Mouse (Mus musculus) layer of hippocampus, adult 9-11 months (tissue): Measurements from ENCODE around the gene Homez.

Source experiments
- DNase-seq: peaks from one replicate; pipeline ENCODE4 v3.0.0; 2022

Homez gene

GRCm38 (mm10) chr14:54870861-54871260, at the start of gene Homez:
Gene Homez, minus strand, starts transcription at chr14:54870961.
- no peak for DNase-seq

GRCm38 (mm10) chr14:54920076-54920685, 49.4 kb upstream of the Homez start:
- DNase-seq, result no peak

GRCm38 (mm10) chr14:54913343-54913742, 42.6 kb upstream of the Homez start:
- DNase-seq, result no peak

- peak; percentile 81 for DNase-seq
These were observed 42.1 kb upstream of the Homez start, which contains the start of gene Slc22a17 for GRCm38 (mm10) chr14:54912886-54913285. Gene Slc22a17, minus strand, starts transcription at chr14:54913132.

GRCm38 (mm10) chr14:54912109-54912850, 41.5 kb upstream of the Homez start:
- no peak for DNase-seq

GRCm38 (mm10) chr14:54908682-54909081, 37.9 kb upstream of the Homez start:
- DNase-seq, result no peak

- no peak for DNase-seq
These were observed 32.9 kb upstream of the Homez start for GRCm38 (mm10) chr14:54903641-54904040.

- DNase-seq, result peak; percentile 85
These were observed 29.6 kb upstream of the Homez start for GRCm38 (mm10) chr14:54900383-54900782.

- DNase-seq, result no peak
These were observed 26.7 kb upstream of the Homez start for GRCm38 (mm10) chr14:54897445-54897844.

- DNase-seq, result no peak
These were observed 23.8 kb upstream of the Homez start for GRCm38 (mm10) chr14:54894296-54895151.

GRCm38 (mm10) chr14:54893651-54894181, 23.0 kb upstream of the Homez start:
- DNase-seq, result peak; percentile 100

GRCm38 (mm10) chr14:54892200-54892599, 21.4 kb upstream of the Homez start, which contains the start of gene Pabpn1:
Gene Pabpn1, plus strand, starts transcription at chr14:54892500.
- DNase-seq, result no peak

- DNase-seq, result no peak
These were observed 14.5 kb upstream of the Homez start for GRCm38 (mm10) chr14:54885309-54885708.

- DNase-seq, result no peak
These were observed 13.4 kb upstream of the Homez start for GRCm38 (mm10) chr14:54884022-54884712.

GRCm38 (mm10) chr14:54883154-54884021, 12.6 kb upstream of the Homez start, which contains the start of the genes Bcl2l2 and Gm20521:
Gene Bcl2l2, plus strand, starts transcription at chr14:54883377.
Gene Gm20521, plus strand, starts transcription at chr14:54883441.
- peak; percentile 84 for DNase-seq

- peak; percentile 59 for DNase-seq
These were observed 6.4 kb upstream of the Homez start, which contains the start of gene Ppp1r3e for GRCm38 (mm10) chr14:54877048-54877715. Gene Ppp1r3e, minus strand, starts transcription at chr14:54877550.

GRCm38 (mm10) chr14:54876539-54877047, 5.8 kb upstream of the Homez start:
- DNase-seq, result peak; percentile 92

- peak; percentile 67 for DNase-seq
These were observed 5.2 kb upstream of the Homez start for GRCm38 (mm10) chr14:54875844-54876538.

GRCm38 (mm10) chr14:54874165-54874564, 3.4 kb upstream of the Homez start:
- DNase-seq, result no peak

- no peak for DNase-seq
These were observed 2.7 kb downstream of the Homez start for GRCm38 (mm10) chr14:54868026-54868425.
